Mouse (Mus musculus): ENCODE measurements around the gene Caprin2.
A peak's percentile ranks its signal among the peaks of the same experiment; 100 is the strongest.
"Not testable (repeated sequence)": the region's sequence is repeated elsewhere in the genome, so short reads cannot be mapped to it uniquely, and the experiment has no call there.

Gene Caprin2

DNA sequence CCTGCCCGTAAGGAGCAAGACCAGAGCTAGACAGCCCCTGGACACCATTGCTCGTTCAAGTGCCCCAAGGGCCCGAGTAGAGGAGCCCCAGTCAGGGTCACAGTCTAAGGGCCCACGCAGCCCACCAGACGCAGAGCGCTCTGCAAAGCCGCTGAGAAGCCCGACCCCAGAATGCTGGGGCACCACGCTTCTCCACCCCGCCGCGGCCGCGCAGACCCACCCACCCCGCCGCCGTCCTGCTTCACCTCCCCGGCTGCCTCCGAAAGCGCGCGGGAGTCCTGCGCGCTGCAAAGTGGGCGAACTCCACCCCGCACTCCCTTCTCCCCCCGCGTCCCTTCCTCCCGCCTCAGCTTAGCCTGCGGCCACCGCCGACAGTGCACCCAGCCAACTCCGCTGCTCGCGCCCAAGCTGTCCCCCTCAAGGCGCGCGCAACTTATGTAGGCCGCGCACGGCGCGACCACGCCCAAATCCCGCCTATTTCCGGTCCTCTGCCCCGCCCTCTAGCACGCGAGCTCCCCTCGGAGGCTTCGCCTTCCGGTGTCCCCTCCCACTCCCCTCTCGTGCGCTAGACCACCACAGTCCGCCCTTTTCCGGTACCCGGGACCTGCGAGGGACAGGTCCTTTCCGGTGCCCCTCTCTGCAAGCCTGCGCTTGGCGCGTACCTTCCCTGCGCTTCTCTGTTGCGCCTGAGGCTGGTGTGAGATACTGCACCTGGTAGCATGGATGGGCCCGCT is at the start of gene Caprin2:
Gene Caprin2, minus strand, starts transcription at position 465 of the 734 bp plus-strand sequence.
- DNase-seq (ENCODE audit: low spot score): peak; percentile 97

DNA sequence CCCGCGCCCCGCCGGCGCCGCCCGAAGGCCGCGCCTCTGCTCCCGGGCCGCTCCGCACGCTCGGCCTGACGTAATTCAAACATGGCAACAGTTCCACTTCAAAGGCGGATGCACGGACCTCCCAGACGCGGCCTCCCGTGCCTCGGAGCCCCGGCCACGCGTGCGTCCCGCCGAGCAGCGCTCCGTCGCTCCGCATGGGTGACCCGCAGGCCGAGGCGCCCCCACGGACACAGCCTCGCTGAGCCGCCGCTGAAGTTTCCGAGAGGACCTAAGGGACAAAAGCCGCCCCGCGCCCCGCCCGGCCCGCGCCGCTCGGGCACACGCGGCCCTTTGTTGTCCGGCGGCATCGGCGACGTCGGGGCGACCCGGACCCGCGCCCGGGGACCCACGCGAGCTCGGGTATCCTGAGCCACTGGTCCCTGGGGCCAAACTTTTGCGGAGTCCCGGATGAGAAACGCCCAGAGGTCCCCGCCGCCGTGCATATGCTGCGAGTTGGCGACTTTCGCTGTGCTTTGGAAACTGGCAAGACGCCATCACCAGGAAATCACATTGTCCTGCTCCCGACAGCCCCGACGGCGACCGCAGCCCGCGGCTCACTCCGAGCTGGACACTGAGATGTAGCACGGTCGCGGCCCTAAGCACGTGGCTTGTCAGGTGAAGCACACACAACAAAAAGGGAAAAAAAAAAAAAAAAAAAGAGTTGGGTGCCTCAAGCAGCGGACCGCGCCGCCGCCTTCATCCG is 48.9 kb upstream of the Caprin2 start:
- peak; percentile 75 for DNase-seq (ENCODE audit: low spot score)

DNA sequence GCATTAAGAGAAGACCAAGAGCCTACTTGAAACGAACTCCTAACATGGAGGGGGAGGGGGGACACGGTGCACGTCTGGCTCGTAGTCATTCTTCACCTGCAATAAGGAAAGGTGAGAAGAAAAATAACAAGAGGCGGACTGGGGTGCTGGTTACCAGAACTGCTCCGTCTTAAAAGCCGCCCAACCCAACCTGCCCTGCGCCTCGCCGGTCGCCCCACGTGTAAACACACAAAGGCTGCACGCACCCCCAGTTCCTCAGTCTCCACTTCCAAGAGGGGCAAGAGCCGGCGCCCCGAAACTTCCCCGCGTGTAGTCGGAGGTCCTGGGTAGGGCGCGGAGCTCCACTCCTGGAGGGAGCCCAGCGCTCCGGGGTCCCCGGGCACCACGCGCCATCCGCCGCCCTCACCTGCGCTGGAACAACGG is 48.3 kb upstream of the Caprin2 start:
- peak; percentile 17 for DNase-seq (ENCODE audit: low spot score)

DNA sequence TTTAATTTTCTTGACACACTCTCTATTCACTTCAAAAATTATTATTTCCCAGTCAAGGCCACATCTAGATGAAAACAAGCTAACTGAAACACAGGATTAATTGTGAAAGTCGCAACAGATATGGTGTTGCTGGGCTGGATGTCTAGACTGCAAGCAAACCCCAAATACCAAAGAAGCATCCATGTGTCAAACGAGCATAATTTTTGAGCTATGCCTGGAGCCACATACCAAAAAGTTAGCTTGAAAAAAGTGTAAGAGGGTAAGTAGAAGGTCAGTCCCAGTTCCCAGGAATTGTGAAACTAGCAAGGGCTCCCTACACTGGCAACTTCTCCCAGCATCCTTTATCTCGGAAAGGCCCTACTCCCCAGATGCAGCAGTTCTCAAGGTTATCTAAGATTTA is 47.7 kb upstream of the Caprin2 start:
- DNase-seq (ENCODE audit: low spot score): no peak

DNA sequence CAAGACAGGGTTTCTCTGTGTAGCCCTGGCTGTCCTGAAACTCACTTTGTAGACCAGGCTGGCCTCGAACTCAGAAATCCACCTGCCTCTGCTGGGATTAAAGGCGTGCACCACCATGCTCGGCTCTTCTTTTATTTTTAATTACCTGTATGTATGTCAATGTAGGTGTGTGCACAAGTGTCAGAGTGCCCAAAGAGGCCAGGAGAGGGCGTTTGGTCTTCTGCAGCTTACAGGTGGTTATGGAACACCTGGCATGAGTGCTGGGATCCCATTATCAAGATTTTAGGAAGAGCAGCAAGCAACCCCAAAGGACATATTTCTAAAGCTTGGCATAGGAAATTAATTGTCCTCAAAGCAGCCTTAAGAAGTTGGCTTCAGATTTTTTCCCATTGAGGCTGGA is 46.4 kb upstream of the Caprin2 start:
- DNase-seq (ENCODE audit: low spot score): no peak

DNA sequence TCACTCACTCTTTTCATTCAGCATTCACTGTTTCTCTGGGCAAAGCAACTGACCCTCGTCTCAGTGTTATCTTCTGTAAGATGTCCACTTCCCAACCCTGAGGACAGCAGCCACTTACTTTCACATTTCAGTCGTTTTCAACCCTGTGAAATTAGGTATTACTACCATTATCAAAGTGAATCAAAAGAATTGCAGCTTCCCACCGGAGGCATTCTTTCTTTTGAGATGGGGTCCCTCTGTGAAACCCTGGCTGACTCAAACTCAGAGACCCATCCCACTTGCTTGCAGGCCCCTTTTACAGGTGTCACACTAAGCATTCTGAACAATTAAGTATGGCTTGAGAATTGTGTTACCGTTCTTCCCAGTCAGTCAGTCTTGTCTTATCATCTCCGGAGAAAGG is 45.8 kb upstream of the Caprin2 start:
- DNase-seq (ENCODE audit: low spot score): no peak

DNA sequence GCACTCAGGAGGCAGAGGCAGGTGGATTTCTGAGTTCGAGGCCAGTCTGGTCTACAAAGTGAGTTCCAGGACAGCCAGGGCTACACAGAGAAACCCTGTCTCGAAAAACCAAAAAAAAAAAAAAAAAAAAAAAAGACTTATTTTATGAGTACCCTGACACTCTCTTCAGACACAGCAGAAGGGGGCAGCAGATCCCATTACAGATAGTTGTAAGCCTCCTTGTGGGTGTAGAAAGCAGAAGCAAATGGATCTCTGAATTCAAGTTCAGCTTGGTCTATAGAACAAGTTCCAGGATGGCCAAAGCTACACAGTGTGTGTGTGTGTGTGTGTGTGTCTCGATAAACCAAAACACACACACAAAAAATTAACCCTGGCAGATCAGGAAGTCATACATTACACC is 44.3 kb upstream of the Caprin2 start:
- peak; percentile 17 for DNase-seq (ENCODE audit: low spot score)

DNA sequence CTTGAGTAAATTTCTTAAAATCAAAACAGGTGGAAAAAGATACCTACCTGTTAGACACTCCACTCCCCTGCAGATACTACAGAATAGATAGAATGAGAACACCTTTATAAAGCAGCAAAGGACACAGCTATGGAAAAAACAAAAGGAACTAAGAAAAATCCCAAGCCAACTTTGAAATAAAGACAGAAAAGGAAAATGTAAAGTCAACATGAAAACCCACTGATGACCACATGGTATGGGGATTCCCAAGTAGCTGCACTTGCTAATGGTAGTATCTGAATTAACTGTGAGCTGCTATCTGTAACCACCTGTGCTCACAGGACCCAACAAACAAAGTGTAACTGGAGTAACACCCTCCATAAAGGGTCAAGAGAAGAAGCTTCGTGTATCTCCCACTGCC is 41.7 kb upstream of the Caprin2 start:
- DNase-seq (ENCODE audit: low spot score): no peak

DNA sequence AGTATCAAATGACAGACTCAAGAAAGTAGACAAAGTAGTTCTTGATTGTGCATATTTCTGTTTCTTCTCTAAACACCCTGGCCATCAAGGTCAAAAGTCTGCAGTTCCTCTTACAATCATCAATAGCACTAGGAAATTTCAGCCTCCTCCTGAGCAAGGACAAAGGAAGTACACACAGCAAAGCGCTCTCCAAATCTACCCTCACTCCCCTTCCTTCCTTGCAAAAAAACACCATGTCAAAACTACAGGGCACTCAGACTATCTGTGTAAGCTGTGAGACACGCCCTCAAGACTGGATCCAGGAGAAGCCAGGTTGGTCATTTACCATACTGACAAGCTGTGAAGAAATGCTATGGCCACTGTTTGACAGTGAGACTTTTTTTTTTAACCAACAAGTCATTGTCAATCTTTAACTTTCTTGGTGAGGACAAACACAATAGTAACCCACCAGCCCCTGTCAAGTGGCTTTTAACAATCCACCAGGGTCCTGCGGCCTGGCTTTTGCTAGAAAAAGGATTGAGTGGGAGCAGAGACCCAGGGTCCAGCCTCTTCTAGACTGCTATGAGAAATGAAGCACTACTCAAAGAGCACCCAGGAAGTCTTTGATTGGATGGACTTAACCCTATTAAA is 39.0 kb upstream of the Caprin2 start:
- DNase-seq (ENCODE audit: low spot score): no peak

DNA sequence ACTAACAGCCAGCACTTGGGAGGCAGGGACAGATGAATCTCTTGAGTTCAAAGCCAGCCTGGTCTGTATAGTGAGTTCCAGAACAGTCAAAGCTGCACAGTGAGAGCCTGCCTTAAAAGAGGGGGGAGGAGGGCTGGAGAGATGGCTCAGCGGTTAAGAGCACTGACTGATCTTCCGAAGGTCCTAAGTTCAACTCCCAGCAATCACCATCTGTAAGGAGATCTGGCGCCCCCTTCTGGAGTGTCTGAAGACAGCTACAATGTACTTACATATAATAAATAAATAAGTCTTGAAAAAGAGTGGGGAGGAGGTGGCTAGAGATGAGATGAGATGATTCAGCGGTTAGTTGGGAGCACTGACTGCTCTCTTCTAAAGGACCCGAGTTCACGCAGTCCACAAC is 35.2 kb upstream of the Caprin2 start:
- DNase-seq (ENCODE audit: low spot score): peak; percentile 58

DNA sequence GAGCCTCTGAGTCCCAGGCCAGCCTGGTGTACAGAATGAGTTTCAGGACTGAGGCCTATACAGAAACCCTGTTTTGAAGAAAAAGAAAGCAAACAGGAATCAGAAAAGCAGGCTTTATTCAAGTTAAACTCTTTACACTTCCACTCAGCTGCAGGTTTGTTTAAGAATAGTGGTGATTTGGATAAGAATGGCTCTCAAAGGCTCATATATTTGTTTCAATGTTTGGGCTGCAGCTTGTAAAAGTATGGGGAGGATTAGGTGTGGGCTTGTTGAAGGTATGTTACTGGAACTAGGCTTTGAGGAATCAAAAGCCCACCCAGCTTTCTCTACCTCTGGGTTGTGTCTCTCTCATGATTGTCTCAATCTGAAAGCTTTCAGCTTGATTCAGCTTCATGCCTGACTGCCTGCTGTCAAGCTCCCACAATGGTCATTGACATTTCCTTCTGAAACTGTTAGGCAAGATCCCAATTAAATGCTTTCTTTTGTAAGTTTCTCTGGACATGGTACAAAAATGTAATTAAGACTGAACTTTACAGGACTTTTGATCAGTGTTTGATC is 22.9 kb upstream of the Caprin2 start:
- DNase-seq (ENCODE audit: low spot score): peak; percentile 12

DNA sequence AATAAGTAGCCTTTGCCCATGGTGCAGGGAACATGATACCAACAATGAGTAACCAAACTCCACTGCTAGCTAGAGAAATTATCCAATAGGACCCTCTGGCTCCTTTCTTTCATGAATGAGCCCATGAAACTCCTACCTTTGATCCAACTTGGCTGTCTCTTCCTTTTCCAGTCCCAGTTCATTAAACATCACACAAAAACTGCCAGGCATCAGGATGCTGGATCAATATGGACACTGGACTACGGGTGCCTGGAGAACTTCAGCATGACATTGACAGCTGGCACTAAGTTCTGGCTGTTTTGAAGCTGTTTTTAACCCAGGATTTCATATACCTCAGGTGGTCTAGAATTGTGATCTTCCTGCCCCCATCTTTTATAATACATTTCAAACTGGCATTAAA is 21.6 kb upstream of the Caprin2 start:
- no peak for DNase-seq (ENCODE audit: low spot score)

DNA sequence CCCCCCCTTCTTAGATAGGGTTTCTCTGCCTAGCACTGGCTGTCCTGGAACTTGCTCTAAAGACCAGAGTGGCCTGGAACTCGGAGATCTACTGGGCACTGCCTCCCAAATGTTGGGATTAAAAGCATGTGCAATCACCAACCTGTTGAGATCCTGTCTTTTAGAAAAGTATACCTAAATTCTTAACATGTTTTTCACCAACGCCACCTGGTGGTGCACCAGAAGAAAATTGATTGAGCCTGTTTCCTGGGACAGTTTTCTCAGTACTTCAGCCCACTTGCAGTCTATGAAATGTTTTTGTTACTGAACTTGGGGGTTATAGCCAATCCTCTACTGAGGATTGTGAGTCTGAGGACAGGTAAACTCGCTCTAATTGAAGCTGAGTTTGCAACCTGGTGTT is 20.8 kb upstream of the Caprin2 start:
- DNase-seq (ENCODE audit: low spot score): peak; percentile 62

DNA sequence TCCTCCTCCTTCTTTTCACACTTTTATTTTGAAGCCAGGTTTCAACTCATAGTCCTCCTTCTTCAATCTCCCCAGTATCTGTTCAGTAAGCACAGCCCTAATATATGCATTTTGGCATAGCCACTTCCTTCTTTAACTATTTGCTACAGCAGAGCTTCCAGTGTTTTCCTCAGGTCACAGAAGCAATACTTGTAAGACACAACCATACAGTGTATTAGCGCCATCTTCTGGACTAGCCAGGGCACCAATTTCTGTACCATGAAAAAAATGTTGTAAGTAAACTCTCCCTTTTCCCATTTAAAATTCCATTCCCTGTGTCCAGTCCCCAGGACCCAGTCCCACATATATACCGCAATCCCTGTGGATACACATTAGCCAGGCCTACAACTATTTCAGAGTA is 17.9 kb upstream of the Caprin2 start:
- peak; percentile 85 for DNase-seq (ENCODE audit: low spot score)

DNA sequence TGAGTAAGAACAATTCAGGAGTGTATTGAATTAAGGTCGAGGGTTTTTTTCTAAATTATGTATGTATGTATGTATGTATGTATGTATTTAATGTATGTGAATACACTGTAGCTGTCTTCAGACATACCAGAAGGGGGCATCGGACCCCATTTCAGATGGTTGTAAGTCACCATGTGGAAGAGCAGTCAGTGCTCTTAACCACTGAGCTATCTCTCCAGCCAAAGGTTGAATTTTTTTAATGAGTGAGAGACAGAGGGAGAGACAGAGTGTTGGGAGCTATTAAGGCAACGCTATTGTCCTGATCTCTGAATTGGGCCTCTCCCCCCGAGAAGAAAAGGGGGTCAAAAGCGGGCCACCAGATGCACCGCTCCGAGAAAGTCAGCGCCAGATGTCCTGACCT is 15.9 kb upstream of the Caprin2 start:
- not testable (repeated sequence) for DNase-seq (ENCODE audit: low spot score)

DNA sequence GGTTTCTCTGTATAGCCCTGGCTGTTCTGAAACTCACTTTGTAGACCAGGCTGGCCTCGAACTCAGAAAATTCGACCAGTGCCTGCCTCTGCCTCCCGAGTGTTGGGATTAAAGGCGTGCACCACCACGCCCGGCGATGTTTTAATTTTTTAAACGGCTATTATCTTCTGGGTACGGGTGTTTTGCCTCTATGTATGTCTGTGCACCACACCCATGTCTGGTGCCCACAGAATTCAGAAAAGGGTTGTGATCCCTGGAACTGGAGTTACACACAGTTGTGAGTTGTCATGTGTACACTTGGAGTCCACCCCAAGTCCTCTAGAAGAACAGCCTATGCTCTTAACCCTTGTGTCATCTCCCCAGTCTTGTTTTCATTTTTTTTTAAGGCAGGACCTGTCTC is 10.9 kb upstream of the Caprin2 start:
- no peak for DNase-seq (ENCODE audit: low spot score)

DNA sequence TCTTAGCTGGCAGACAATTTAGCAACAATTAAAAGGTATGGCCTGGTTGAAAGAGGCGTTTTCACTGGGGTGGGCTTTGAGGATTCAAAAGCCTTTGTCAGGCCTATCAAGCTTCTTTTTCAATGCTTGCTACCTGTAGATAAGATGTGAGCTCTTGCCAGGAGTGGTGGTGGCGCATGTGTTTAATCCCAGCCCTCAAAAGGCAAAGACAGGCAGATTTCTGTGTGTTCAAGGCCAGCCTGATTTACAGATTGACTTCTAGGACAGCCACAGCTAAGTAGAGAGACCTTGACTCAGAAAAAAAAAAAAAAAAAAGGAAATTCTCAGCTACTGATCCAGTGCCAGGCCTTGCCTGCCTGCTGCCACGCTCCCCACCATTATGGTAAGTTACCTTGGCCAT is 6.7 kb upstream of the Caprin2 start:
- DNase-seq (ENCODE audit: low spot score): no peak

DNA sequence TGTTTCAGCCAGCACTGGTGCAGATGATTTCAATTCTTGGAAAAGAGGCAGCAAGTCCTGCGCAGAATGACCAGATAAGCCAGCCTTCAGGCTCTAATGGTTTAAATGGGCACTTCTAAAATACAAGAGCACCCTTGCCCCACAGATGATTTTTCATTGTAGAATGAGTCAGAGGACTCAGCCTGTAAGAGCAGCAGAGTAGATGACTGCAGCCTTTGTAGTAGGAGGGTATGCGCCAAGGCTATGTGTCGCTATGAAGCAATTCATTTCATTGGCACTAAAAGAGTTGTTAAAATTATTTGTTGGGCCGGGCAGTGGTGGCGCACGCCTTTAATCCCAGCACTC is 442 bp upstream of the Caprin2 start:
- no peak for DNase-seq (ENCODE audit: low spot score)

DNA sequence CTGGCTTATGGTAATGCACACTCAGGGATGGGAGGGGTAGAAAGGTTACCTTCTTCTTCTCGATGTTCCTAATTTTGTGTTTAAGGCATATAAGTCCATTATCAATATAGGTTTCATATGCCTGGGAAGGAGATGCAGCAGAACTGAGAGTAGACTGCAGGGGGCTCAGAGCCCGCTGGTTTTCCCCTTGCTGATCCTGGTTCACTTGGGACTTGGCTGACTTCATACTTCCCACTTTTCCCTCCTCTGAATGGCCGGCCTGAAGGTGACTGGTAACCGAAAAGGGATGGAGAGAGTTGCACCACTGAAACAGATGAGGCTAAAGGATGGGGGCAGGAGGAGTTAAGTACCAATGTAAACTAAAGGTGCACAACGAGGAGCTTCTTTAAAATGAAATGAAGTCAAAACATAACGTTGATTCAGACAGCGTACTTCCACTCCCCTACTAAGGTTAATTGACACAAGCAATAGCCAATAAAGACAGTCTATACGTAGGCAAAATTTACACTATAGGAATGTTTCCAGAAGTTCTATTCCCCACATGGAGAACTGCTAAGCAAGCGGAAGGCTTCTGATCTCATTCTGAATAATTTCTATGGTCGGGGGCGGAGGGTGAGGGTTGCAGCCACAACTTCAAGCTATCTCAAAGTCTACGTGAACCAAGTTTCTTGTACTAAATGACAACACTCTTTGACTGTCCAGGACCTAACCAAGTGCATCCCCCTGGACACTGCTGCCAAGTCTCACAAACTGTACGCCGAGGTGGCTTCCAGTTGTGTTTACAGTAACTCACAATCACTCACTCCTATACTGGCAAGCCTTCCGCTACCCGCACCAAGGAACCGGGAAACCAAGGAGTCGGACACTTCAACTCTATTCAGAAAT is 907 bp downstream of the Caprin2 start:
- DNase-seq (ENCODE audit: low spot score): peak; percentile 23

DNA sequence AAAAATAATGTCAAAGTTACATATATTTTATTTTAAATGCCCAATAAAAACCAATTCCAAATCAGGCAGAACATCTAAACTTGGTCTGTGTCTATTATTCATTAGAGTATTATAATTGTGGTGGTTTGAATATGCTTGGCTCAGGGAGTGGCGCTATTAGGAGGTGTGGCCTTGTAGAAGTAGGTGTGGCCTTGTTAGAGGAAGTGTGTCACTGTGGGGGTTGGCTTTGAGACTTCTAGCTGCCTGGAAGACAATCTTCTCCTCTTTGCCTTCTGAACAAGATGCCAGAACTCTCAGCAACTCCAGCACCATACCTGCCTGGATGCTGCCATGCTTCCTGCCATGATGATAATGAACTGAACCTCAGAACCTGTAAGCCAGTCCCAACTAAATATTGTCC is 22.1 kb downstream of the Caprin2 start:
- DNase-seq (ENCODE audit: low spot score): no peak

DNA sequence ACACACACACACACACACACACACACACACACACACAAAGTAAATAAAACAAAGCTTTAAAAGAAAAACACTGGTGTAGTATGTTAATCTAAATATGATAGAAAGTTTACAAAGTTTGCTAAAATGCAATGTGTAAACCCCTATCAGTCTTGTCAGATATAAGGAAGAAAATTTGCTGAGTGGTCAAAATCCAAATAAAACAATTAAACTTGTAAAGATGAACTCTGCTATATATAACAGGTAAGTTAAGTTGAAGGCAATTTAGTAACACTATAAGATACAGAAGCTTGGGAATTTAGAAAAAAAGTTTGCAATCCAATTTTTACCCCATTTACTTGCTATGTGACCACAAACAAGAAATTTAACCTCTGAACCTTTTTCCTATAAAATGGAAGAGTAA is 50.4 kb downstream of the Caprin2 start:
- no peak for DNase-seq (ENCODE audit: low spot score)

DNA sequence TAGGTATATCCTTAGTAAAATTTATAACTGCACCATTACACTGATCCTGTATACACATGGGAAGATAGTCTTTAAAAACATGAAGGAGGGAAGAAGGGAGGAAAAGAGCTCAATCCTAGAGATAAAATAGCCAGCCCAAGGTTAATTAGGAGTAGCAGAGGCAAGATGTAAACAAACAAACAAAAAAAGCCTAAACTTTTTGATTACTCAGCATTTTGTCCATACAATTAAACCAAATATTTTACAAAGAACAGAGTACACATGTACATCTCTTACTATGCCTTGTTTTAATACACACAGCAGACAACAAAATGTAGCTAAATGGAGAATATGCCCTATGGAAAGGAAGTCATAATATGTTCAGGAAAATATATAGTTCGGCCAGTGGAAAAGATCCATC is 54.3 kb downstream of the Caprin2 start:
- DNase-seq (ENCODE audit: low spot score): no peak
